Mouse (Mus musculus) heart, adult 2 months (tissue): ENCODE data around the gene Lama5.
A peak's percentile ranks its signal among the peaks of the same experiment; 100 is the strongest.

Experiments used
- CTCF ChIP-seq: fragments of 200-600 bp; IDR thresholded peaks from 2 replicates; pipeline ENCODE4 v1.8.1; 2022; ENCODE audit warnings: antibody characterized with exemption, mild to moderate bottlenecking, moderate library complexity
- EP300 ChIP-seq: fragments of 200-500 bp; IDR thresholded peaks from 2 replicates; pipeline ENCODE4 v1.6.1; 2011; ENCODE audit warnings: low read depth, low read length, control low read depth; ENCODE audit not compliant: insufficient read depth

DNA sequence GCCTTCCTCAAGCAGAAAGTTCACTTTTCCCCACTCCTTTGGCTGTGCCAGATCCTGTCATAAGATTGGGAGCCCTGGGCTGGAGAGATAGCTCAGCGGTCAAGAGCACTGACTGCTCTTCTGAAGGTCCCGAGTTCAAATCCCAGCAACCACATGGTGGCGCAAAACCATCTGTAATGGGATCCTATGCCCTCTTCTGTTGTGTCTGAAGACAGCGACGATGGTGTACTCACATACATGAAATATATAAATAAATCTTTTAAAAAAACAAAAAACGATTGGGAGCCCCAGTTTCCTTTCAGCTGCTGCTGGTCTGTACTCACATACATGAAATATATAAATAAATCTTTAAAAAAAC is 40.9 kb downstream of the Lama5 start:
- peak; percentile 47 for TF ChIP-seq CTCF
- TF ChIP-seq EP300 = no peak
